Mouse (Mus musculus) cerebellum, adult 9-10 months (tissue): ENCODE measurements around the gene Muc3.
"Not testable (repeated sequence)": the region's sequence is repeated elsewhere in the genome, so short reads cannot be mapped to it uniquely, and the experiment has no call there.

Experiments
- DNase-seq: peaks from one replicate; pipeline ENCODE4 v3.0.0; 2022

Gene Muc3

GRCm38 (mm10) chr5:137149272-137149882 is at the start of gene Muc3:
Gene Muc3, minus strand, starts transcription at chr5:137149322.
- DNase-seq = not testable (repeated sequence)

GRCm38 (mm10) chr5:137194488-137195120 is 45.5 kb upstream of the Muc3 start:
- DNase-seq = no peak

- no peak for DNase-seq
These were observed 44.3 kb upstream of the Muc3 start for GRCm38 (mm10) chr5:137193279-137193952.

- no peak for DNase-seq
These were observed 40.2 kb upstream of the Muc3 start for GRCm38 (mm10) chr5:137189326-137189725.

- DNase-seq = no peak
These were observed 36.2 kb upstream of the Muc3 start for GRCm38 (mm10) chr5:137185362-137185761.

GRCm38 (mm10) chr5:137179646-137180374 is 30.7 kb upstream of the Muc3 start:
- DNase-seq = no peak

- DNase-seq = no peak
These were observed 24.8 kb upstream of the Muc3 start for GRCm38 (mm10) chr5:137173967-137174366.

- no peak for DNase-seq
These were observed 23.5 kb upstream of the Muc3 start for GRCm38 (mm10) chr5:137172591-137172990.

- no peak for DNase-seq
These were observed 22.4 kb upstream of the Muc3 start for GRCm38 (mm10) chr5:137171478-137171877.

GRCm38 (mm10) chr5:137170836-137171380 is 21.8 kb upstream of the Muc3 start:
- DNase-seq = no peak

- no peak for DNase-seq
These were observed 18.4 kb upstream of the Muc3 start for GRCm38 (mm10) chr5:137167539-137167938.

GRCm38 (mm10) chr5:137166012-137166411 is 16.9 kb upstream of the Muc3 start:
- DNase-seq = no peak

GRCm38 (mm10) chr5:137161853-137162252 is 12.7 kb upstream of the Muc3 start:
- DNase-seq = no peak

GRCm38 (mm10) chr5:137159461-137159860 is 10.3 kb upstream of the Muc3 start:
- DNase-seq = no peak

GRCm38 (mm10) chr5:137153289-137153688 is 4.2 kb upstream of the Muc3 start:
- DNase-seq = no peak

GRCm38 (mm10) chr5:137152623-137153022 is 3.5 kb upstream of the Muc3 start:
- DNase-seq = no peak

- DNase-seq = no peak
These were observed 8.3 kb downstream of the Muc3 start for GRCm38 (mm10) chr5:137140836-137141235.

GRCm38 (mm10) chr5:137138977-137139376 is 10.1 kb downstream of the Muc3 start:
- no peak for DNase-seq

GRCm38 (mm10) chr5:137134959-137135358 is 14.2 kb downstream of the Muc3 start:
- DNase-seq = no peak

GRCm38 (mm10) chr5:137131490-137131889 is 17.6 kb downstream of the Muc3 start:
- peak; percentile 71 for DNase-seq

GRCm38 (mm10) chr5:137129281-137129680 is 19.8 kb downstream of the Muc3 start:
- DNase-seq = no peak

GRCm38 (mm10) chr5:137123516-137123915 is 25.6 kb downstream of the Muc3 start:
- no peak for DNase-seq

GRCm38 (mm10) chr5:137122686-137123193 is 26.4 kb downstream of the Muc3 start:
- DNase-seq = peak; percentile 63
